Mouse (Mus musculus) spleen, adult 2 months (tissue): ENCODE results near the gene Ccno.

ENCODE experiments used
- CTCF ChIP-seq: fragments of 200-500 bp; IDR thresholded peaks from 2 replicates; pipeline ENCODE4 v1.5.1; 2011; ENCODE audit warnings: mild to moderate bottlenecking, inconsistent platforms; ENCODE audit not compliant: insufficient read depth, insufficient read length, insufficient replicate concordance; ENCODE audit errors: extremely low read depth
- POLR2A ChIP-seq: fragments of 200-500 bp; IDR thresholded peaks from 2 replicates; pipeline ENCODE4 v1.6.1; 2011; ENCODE audit warnings: low read depth, low read length, inconsistent platforms

GRCm38 (mm10) chr13:113000090-113000489, 12.5 kb downstream of the Ccno start:
- TF ChIP-seq CTCF (no peak), POLR2A (no peak)
